Mouse (Mus musculus) forebrain, postnatal 0 days (tissue): Measurements from ENCODE around the gene Atf1. TPM values are rescaled to one million over a fixed set of nuclear protein-coding genes. Genes with fewer than 3 reads are reported as not detected.

Experiments
- ATAC-seq: fragments of 200-750 bp; cut with Nextera tagmentation; 2 replicates; pipeline ENCODE4 v1.8.0; 2017; ENCODE audit warnings: mild to moderate bottlenecking, moderate library complexity
- DNase-seq: peaks from one replicate; pipeline ENCODE4 v3.0.0-alpha.2; 2015
- H3K27ac ChIP-seq: fragments of 300-500 bp; sonication (generic); 2 replicates; pipeline ENCODE4 v1.5.1; 2014; ENCODE audit warnings: low read depth, mild to moderate bottlenecking, antibody characterized with exemption, low read length, moderate library complexity, mixed read lengths
- H3K27me3 ChIP-seq: fragments of 300-500 bp; sonication (generic); 2 replicates; pipeline ENCODE4 v1.6.1; 2014; ENCODE audit warnings: mild to moderate bottlenecking, low read length, mixed read lengths; ENCODE audit not compliant: insufficient read depth
- H3K36me3 ChIP-seq: fragments of 300-500 bp; sonication (generic); 2 replicates; pipeline ENCODE4 v1.6.1; 2014; ENCODE audit warnings: mild to moderate bottlenecking, moderate library complexity; ENCODE audit not compliant: insufficient read depth
- H3K4me1 ChIP-seq: fragments of 300-500 bp; sonication (generic); 2 replicates; pipeline ENCODE4 v1.6.1; 2014; ENCODE audit warnings: antibody characterized with exemption; ENCODE audit not compliant: insufficient read depth
- H3K4me2 ChIP-seq: fragments of 300-500 bp; sonication (generic); 2 replicates; pipeline ENCODE4 v1.6.1; 2014; ENCODE audit warnings: low read depth, mild to moderate bottlenecking, moderate library complexity
- H3K4me3 ChIP-seq: fragments of 300-500 bp; sonication (generic); 2 replicates; pipeline ENCODE4 v1.5.1; 2014; ENCODE audit warnings: low read depth, low read length, mixed read lengths
- H3K9ac ChIP-seq: fragments of 300-500 bp; sonication (generic); 2 replicates; pipeline ENCODE4 v1.6.1; 2014; ENCODE audit warnings: mild to moderate bottlenecking
- H3K9me3 ChIP-seq: fragments of 300-500 bp; sonication (generic); 2 replicates; pipeline ENCODE4 v1.6.1; 2016; ENCODE audit warnings: low read length
- CTCF ChIP-seq: sonication (generic); IDR thresholded peaks from 2 replicates; pipeline ENCODE4 v1.5.1; 2016; ENCODE audit warnings: antibody characterized with exemption, control low read depth, low read depth
- WGBS: fragments of 180-500 bp; shearing (Covaris S2); extraction: QIAGEN DNeasy Blood & Tissue Kit; methylation state at CpG from one replicate; pipeline ENCODE4 v1.1.7; 2014; 5-methylcytosine and 5-hydroxymethylcytosine counted together
- polyA plus RNA-seq: library from polyadenylated mRNA; unstranded; fragments of >200 nt; fragmentation: Nextera tagmentation; extraction: Ambion mirVana; gene quantifications from 2 replicates; pipeline ENCODE4 v1.2.1, GENCODE M21; 2015
- total RNA-seq: library from RNA; depleted of rRNA; stranded (reverse); fragments of >200 nt; gene quantifications from 2 replicates; pipeline ENCODE4 v1.2.3, GENCODE M21; 2014

The Atf1 gene
- total and polyA plus RNA-seq, 2 experiments from 2014 or later = 5.4 to 9.2 TPM

DNA sequence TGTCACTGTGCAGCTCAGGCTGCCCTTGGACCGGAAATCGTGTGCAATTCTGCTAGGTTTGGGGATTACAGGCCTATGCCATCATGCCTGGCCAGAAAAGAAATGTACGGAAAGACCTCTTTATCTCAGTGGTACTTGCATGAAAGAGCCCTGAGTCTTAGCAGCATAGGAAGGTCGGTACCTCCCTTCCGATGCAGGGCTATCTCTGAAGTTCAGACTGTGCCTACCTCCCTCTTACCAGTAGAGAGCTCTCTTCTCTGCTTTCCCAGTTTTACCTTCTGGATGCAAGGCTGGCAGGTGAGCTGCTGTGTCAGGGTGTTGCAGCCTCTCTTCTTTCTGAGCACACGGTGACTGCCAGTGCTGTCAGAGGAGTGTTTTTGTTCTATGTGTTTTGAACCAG lies 14.2 kb downstream of the Atf1 start:
- Histone ChIP-seq H3K36me3 (peaks cover 25% of the 10 kb centered on the region), H3K9ac (no peak overlapping the region), H3K27me3 (no peaks in the 10 kb centered on the region), H3K9me3 (no peaks in the 10 kb centered on the region), H3K4me1 (no peaks in the 10 kb centered on the region), H3K4me3 (no peak overlapping the region), H3K4me2 (no peak overlapping the region), H3K27ac (no peak overlapping the region)
- ATAC-seq (no peak), DNase-seq (no peak)
- WGBS = 93% methylated on average over 6 of the region's 6 CpGs
- TF ChIP-seq CTCF = no peak

GRCm38 (mm10) chr15:100245951-100246350 lies 18.3 kb downstream of the Atf1 start:
- WGBS = 98% methylated on average over 7 of the region's 7 CpGs

GRCm38 (mm10) chr15:100247296-100247695 lies 19.7 kb downstream of the Atf1 start:
- no peak overlapping the region for H3K4me3 ChIP-seq
- 91% methylated on average over 9 of the region's 9 CpGs for WGBS

More at GRCm38 (mm10) chr15:100245951-100246350, 18.3 kb downstream of the Atf1 start:
- ATAC-seq (no peak), DNase-seq (no peak)
- no peak overlapping the region for H3K9ac ChIP-seq
- H3K4me1 ChIP-seq = no peaks in the 10 kb centered on the region
- peaks cover 51% of the 10 kb centered on the region for H3K36me3 ChIP-seq
- no peak for TF ChIP-seq CTCF
- no peaks in the 10 kb centered on the region for H3K9me3 ChIP-seq
- no peak overlapping the region for H3K27ac ChIP-seq
- H3K4me3 ChIP-seq = no peak overlapping the region
- no peak overlapping the region for H3K4me2 ChIP-seq
- H3K27me3 ChIP-seq = no peaks in the 10 kb centered on the region

DNA sequence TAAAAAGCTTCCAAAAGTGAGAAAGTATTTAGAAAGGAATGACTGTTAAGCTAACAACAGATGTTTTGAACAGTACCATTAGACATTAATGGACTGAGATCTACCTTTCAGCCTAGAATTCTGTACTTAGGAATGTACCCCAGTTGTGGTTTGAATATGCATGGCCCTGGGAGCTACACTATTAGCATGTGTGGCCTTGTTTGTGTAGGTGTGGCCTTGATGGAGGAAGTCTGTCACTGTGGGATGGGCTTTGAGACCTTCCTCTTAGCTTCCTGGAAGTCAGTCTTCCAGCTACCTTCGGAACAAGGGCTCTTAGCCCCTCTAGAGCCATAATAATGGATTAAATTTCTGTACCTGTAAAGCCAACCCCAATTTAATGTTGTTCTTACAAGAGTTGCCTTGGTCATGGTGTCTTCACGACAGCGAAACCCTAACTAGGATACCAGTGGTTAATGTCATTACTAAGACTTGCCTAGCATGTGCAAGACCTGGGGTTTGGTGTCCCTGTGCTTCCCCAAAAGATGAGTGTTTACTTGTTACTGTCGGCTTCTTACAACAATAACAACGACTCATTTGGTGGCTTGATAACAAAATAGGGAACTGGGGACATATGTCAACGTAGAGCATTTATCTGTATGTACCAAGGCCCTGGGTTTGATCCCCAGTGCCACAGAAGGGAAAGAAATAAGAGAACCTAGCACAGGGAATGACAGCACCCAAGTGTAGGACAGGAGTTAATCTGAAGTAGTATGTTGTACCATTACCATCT lies 21.2 kb downstream of the Atf1 start:
- H3K9me3 ChIP-seq = no peaks in the 10 kb centered on the region
- no peak overlapping the region for H3K9ac ChIP-seq
- ATAC-seq (no peak), DNase-seq (no peak)
- no peaks in the 10 kb centered on the region for H3K27me3 ChIP-seq
- peaks cover 58% of the 10 kb centered on the region for H3K36me3 ChIP-seq
- H3K4me3 ChIP-seq = no peak overlapping the region
- no peak overlapping the region for H3K27ac ChIP-seq
- no peak for TF ChIP-seq CTCF
- H3K4me2 ChIP-seq = no peak overlapping the region
- WGBS = 95% methylated on average over 6 of the region's 6 CpGs
- H3K4me1 ChIP-seq = no peaks in the 10 kb centered on the region

More at GRCm38 (mm10) chr15:100247296-100247695, 19.7 kb downstream of the Atf1 start:
- ATAC-seq = no peak
- no peak for TF ChIP-seq CTCF
- peaks cover 56% of the 10 kb centered on the region for H3K36me3 ChIP-seq
- no peaks in the 10 kb centered on the region for H3K27me3 ChIP-seq
- H3K9ac ChIP-seq = no peak overlapping the region
- no peak overlapping the region for H3K4me2 ChIP-seq
- H3K27ac ChIP-seq = no peak overlapping the region
- no peak for DNase-seq
- no peaks in the 10 kb centered on the region for H3K4me1 ChIP-seq
- no peaks in the 10 kb centered on the region for H3K9me3 ChIP-seq

DNA sequence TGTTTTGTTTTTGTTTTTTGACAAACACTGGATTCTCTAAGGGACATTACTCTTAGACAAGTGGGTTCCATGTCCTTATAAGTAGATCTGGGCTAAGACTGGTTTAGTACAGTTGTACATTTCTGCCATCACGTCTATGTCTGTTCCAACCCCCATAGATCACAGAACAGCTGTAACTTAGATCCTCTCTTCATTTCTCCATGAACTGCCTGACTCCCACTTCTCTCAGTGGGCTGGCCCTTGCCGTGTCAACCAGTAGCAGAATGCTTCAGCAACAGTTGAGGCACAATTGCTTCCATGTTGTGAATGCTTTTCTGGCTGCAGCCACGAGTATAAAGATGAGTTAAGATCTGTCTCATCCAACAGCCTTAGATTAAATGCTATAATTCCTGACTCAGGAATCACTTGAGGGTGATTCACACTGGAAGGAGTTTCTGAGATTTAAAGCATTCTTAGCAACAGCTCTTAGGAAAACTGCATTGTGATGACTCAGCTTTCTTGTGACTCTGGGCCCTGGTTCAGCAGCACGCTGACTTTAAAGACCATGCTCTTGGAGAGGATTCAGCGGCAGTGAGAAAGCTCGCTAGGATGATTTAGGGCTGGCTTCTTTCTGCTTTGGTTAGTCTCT lies 23.6 kb downstream of the Atf1 start:
- no peak for ATAC-seq
- 93% methylated on average over 6 of the region's 6 CpGs for WGBS

DNA sequence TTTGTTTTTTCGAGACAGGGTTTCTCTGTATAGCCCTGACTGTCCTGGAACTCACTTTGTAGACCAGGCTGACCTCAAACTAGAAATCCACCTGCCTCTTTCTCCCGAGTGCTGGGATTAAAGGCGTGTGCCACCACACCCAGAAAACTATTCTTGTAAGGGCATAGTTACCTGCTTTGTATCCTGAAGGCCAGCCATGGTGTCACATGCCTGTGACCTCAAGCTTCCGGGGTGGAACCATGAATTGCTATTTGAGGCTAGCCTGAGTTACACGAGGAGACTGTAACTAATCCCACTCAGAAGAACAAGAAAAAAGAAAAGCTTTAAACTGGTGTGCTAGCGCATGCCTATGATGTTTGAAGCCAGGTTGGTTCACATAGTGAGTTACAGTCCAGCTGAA lies 28.8 kb downstream of the Atf1 start:
- Histone ChIP-seq H3K9me3 (no peaks in the 10 kb centered on the region), H3K27ac (no peak overlapping the region), H3K4me2 (no peak overlapping the region), H3K9ac (no peak overlapping the region), H3K36me3 (peaks cover 66% of the 10 kb centered on the region), H3K4me1 (no peaks in the 10 kb centered on the region), H3K27me3 (no peaks in the 10 kb centered on the region), H3K4me3 (no peak overlapping the region)
- ATAC-seq = no peak
- WGBS = 95% methylated on average over 6 of the region's 6 CpGs
- DNase-seq = no peak
- no peak for TF ChIP-seq CTCF

More for the DNA sequence above, 23.6 kb downstream of the Atf1 start:
- Histone ChIP-seq H3K9ac (no peak overlapping the region), H3K27ac (no peak overlapping the region), H3K27me3 (no peaks in the 10 kb centered on the region), H3K4me2 (no peak overlapping the region), H3K4me3 (no peak overlapping the region), H3K4me1 (no peaks in the 10 kb centered on the region), H3K36me3 (peaks cover 74% of the 10 kb centered on the region), H3K9me3 (no peaks in the 10 kb centered on the region)
- no peak for TF ChIP-seq CTCF
- DNase-seq = no peak

DNA sequence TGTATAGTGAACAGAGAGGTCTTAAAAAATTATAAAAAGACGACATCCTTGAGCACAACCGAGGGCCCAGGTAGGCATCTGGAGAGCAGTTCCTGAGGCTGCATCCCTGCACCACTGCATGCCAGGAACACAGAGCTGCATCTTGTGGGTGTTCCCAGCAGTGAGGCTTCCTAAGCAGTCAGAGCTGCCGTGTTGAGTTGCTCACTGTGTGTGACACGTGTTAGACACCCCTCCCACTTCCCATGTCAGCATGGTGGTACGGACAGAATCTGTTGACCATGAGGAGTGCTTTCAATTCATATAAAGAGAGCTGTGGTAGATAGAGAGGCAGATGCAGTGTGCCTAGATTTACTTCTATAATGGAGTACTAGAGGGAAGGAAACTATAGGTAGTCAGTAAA lies 29.7 kb downstream of the Atf1 start:
- Histone ChIP-seq H3K4me2 (no peak overlapping the region), H3K27me3 (no peaks in the 10 kb centered on the region), H3K9me3 (no peaks in the 10 kb centered on the region), H3K36me3 (peaks cover 64% of the 10 kb centered on the region), H3K9ac (no peak overlapping the region), H3K4me3 (no peak overlapping the region), H3K27ac (no peak overlapping the region), H3K4me1 (no peaks in the 10 kb centered on the region)
- DNase-seq (no peak), ATAC-seq (no peak)
- 88% methylated on average over 5 of the region's 5 CpGs for WGBS
- no peak for TF ChIP-seq CTCF
